Mouse (Mus musculus) ovary, postnatal 14 days (tissue): ENCODE measurements around the gene Gm15093.
"Not testable (repeated sequence)": the region's sequence is repeated elsewhere in the genome, so short reads cannot be mapped to it uniquely, and the experiment has no call there.

Source experiments
- DNase-seq: peaks from one replicate; pipeline ENCODE4 v3.0.0; 2022; ENCODE audit warnings: low spot score

The Gm15093 gene

GRCm38 (mm10) chrX:149272077-149272476 is at the start of gene Gm15093:
Gene Gm15093 (plus strand): TSS chrX:149272377.
- not testable (repeated sequence) for DNase-seq
